Mouse (Mus musculus): ENCODE results near the gene Gpc5.

GRCm38 (mm10) chr14:116453356-116453755, 1361.3 kb downstream of the Gpc5 start:
- TF ChIP-seq CTCF (IDR thresholded peaks at IDR 0.05; ENCODE audit: low read depth, low read length), result no peak
- no peak for TF ChIP-seq POLR2A (IDR thresholded peaks at IDR 0.05; ENCODE audit: extremely low read depth, insufficient read depth, low read length)
